Mouse (Mus musculus) gastrocnemius, adult 2 months (tissue): ENCODE measurements around the gene Col27a1. TPM values are rescaled to one million over a fixed set of nuclear protein-coding genes. Genes with fewer than 3 reads are reported as not detected.

Source experiments
- DNase-seq: peaks from one replicate; pipeline ENCODE4 v3.0.0; 2022
- H3K27ac ChIP-seq: fragments of 200-600 bp; 2 replicates; pipeline ENCODE4 v1.8.1; 2022; ENCODE audit warnings: mild to moderate bottlenecking
- H3K4me3 ChIP-seq: fragments of 200-600 bp; 2 replicates; pipeline ENCODE4 v1.8.1; 2022; ENCODE audit warnings: mild to moderate bottlenecking, moderate library complexity
- CTCF ChIP-seq: fragments of 200-600 bp; IDR thresholded peaks from 2 replicates; pipeline ENCODE4 v1.8.1; 2022; ENCODE audit warnings: antibody characterized with exemption, mild to moderate bottlenecking, moderate library complexity
- intact Hi-C: fragments of 180-260 bp; cut with DNase I; formaldehyde crosslinking; loops from one replicate; pipeline ENCODE4 v1.15.1; 2025
- total RNA-seq, 2 experiments: library from RNA; stranded (reverse); gene quantifications; 2 replicates each; pipeline ENCODE4 v1.2.3; 2021

The Col27a1 gene
- total RNA-seq, 2 experiments from 2014 or later = 0.23 to 0.75 TPM

DNA sequence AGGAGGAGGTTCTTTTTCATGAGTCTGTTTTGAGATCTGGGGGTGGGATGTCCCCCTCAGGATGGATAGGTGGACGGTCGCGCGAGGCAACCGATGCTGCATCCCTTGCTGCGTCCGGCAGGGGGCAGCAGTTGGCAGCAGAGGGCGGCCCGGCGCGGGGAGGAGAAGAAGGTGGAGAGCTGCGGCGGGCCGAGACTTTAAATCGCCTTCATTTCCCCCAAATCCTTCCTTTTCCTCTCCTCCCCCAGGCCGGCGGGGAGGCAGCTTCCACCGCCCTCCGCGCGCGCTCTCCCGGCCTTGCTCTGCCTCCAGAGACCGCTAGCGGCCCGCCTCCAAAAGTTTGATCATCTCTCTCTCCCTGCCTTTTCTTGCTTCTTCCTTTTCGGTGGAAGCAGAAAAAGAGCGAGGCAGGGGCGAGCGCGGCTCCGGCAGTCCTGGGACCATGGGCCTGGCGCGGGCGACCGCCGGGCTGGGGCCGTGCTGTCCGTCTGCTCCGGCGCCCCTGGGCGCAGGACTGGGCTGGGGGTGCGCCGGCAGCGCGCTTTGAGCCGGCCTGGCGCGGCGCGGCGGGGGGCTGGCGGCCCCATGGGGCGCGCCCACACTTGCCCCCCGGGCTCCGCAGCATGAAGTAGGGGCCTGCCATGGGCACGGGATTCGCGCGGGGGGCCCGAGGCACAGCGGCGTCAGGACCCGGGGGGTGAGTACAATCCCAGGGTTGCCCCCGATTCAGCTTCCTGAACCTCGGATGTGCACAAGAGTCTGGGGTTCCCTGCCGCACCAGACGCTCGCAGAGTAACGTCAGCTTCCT is 1.6 kb downstream of the Col27a1 start:
- peak; percentile 97 for TF ChIP-seq CTCF
- peak overlapping the region; percentile 84 for H3K4me3 ChIP-seq
- peak; percentile 84 for DNase-seq
- intact Hi-C loops = loop anchor here (1.0 to 2.0 kb wide), 2 partner anchors 57 to 92 kb away; no protein-coding TSS in a partner anchor
- H3K27ac ChIP-seq = peak overlapping the region; percentile 64

DNA sequence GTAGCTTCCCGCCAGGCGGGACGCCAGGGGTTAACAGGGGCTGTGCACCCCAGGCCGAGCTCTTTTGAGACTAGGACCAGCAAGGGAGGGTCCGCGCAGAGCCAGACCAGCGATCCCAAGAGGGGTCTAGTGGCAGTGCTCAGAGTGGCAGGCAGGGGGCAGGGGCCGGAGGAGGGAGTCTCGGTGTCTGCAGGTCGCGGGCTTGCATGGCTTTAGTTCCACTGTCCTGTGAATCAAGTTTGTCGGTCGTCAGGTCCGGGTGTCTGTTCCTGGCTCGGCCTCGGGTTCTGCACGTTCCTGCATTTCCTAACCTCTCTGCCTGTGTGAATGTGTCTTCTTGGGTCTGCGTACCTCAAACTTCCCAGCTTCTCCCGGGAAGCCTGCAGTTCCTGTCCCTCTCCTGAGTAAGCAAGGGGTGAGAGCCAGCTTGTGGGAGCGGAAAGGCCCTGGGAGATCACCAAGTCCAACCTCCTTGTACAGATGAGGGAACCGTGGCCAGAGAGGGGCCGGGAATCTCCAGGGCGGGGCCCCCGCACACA is 2.3 kb downstream of the Col27a1 start:
- TF ChIP-seq CTCF = peak; percentile 53
- intact Hi-C loops = loop anchor here (1.0 to 2.0 kb wide), 2 partner anchors 57 to 91 kb away; no protein-coding TSS in a partner anchor
- peak; percentile 53 for DNase-seq
- peak overlapping the region; percentile 64 for H3K27ac ChIP-seq
- peak overlapping the region; percentile 84 for H3K4me3 ChIP-seq

DNA sequence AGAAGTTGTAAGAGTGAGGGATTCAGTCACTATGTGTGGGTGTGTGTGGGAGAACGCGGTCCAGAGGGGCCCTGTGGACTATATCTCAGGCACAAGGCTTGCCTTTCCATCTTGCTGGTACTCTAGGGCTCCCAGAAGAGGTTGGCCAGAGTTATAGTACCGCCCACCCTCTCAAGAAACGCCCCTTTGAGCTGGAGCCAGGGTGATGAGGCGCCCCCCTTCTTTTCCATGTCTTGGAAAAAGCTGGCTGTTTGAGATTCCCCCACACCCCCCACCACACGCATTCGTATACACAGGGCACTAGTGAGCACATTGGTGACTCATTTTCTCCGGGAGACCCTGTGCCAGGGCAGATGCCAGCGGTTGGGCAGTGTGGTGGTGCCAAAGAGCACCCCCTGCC is 2.8 kb downstream of the Col27a1 start:
- intact Hi-C loops = no loop called here
- DNase-seq = no peak
- H3K4me3 ChIP-seq = peak overlapping the region; percentile 84
- H3K27ac ChIP-seq = peak overlapping the region; percentile 64; the same call in 1 of the 2 replicates
- TF ChIP-seq CTCF = no peak

DNA sequence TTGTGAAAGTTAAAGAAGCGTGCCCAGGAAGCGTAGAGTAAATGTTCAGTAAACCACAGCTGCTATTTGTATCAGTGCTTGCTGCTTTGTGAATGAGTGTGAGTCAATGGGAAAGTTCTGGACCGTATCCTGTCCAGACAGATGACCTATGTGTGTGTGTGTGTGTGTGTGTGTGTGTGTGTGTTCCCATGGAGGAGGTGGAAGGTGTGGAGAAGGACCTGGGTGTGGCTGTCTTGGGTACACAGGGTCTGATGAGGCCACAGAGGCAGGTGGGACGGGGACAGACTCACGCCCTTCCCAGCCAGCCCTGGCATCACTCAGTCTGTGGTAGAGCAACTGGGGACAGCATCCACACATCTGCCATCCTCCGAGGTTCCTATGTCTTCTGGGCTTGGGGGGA is 3.7 kb downstream of the Col27a1 start:
- intact Hi-C loops = no loop called here
- DNase-seq = no peak
- TF ChIP-seq CTCF = no peak
- no peak overlapping the region for H3K4me3 ChIP-seq
- peak overlapping the region; percentile 24; the same call in 1 of the 2 replicates for H3K27ac ChIP-seq

DNA sequence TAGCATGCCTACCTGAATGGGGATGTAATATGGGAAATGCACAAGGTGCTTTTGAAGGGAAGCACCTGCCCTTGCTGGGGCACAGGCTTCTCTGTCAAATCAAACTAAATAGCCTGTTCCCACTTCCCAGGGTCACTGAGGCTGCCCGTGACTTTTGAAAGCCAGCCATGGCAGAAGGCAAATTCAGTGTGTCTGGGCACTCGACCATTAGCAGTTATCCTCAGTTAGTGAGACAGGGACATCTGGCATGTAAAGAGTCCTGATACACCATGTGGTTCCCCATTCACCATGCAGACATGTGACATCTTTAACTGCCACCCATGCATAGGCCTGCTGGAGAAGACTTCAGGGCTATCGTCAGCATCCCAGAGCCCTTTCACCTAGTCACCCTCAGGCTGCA is 5.3 kb downstream of the Col27a1 start:
- no peak overlapping the region for H3K4me3 ChIP-seq
- H3K27ac ChIP-seq = no peak overlapping the region
- DNase-seq = no peak
- intact Hi-C loops = no loop called here
- TF ChIP-seq CTCF = no peak

DNA sequence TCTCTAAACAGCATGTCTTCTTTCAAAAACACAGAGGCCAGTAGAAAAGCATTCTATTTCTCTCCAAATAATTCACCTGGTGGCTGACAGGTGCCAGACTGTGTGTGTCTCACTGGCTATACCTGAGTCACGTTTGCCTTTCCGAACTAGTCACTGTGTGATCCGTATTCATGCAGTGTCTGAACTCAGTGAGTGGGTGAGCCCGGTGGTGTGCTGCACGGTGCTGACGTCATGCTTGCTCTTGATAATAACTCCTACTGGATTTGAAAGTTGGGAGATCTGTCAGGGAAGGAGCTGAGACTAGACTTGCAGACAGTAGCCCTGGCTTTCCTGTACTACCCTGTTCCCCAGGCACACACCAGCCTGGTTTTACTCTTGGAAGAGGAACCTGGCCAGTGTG is 5.8 kb downstream of the Col27a1 start:
- Histone ChIP-seq H3K27ac (no peak overlapping the region), H3K4me3 (no peak overlapping the region)
- no peak for DNase-seq
- intact Hi-C loops = no loop called here
- TF ChIP-seq CTCF = no peak

DNA sequence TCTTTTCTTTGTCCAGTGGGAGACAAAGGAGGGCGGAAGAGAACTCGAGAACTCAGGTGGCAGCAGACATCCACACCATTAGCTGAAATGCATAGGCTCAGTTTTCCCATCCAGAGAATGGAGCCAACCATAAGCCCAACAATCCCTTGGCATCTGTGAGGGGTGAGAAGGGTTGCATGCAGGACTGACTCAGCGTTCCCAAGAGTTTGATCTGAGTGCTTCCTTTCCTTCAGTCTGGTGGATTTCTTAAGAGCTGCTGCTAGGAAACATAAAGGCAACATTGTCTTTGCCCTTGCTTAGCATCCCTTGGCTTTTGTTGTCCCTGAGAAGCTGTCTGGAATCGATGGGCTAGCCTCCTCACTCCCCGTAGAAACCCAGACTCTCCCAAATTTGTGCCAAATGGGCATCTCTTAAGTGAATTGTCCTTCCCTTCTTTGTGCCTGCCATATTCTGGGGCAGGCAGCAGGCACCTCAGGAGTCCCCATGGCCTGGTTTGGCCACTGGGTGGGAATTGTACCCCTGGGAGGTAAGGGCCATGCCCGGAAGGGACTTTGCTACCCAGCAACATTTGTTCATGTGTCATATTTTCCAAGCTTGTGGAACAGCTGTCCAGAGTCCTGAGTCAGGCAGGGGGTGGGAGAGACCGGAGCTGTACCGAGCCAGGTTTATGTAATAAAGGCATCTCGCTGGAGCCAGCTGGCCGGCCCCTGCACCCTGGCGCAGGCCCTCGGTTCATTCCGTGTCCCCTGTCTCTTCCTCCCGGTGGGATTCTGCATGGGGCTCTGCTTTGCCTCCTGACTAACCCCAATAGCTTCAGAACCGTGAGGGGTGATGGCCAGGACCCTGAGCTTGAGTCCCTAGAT is 7.5 kb downstream of the Col27a1 start:
- DNase-seq = peak; percentile 84
- no peak for TF ChIP-seq CTCF
- peak overlapping the region; percentile 39 for H3K27ac ChIP-seq
- intact Hi-C loops = no loop called here
- peak overlapping the region; percentile 32; the same call in 1 of the 2 replicates for H3K4me3 ChIP-seq

DNA sequence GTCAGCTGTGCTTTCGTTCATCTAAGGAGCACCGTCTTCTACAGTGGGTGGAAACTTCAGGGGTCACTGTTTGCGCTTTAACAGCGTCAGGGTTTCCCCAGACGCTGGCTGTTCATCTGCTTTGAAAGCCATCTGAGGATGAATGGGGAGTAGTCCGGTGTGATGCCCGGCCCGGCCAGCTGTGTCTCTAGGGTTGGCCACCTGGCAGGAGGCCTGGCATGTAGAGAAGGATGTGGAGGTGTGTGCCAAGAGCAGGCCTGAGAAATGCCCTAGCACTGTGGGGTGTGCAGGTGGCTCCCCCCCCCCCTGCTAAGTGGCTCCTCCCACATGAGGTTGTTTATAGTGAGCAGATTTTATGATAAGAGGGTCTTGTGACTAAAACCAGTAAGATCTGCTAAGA is 8.4 kb downstream of the Col27a1 start:
- no peak for TF ChIP-seq CTCF
- H3K4me3 ChIP-seq = peak overlapping the region; percentile 32; the same call in 1 of the 2 replicates
- intact Hi-C loops = no loop called here
- peak overlapping the region; percentile 39; the same call in 1 of the 2 replicates for H3K27ac ChIP-seq
- no peak for DNase-seq

DNA sequence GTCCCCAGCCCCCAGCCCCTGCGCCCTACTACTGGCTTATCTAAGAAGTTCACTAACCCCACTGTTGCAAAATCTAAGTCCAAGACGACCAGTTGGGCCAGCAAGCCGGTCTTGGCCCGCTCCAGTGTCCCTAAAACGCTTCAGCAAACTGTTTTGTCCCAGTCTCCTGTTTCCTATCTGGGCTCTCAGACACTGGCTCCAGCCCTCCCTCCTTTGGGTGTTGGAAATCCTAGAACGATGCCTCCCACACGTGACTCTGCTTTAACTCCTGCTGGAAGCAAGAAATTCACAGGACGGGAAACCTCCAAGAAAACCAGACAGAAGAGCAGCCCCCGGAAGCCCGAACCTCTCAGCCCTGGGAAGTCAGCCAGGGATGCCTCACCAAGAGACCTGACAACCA is 11.6 kb downstream of the Col27a1 start:
- DNase-seq = no peak
- intact Hi-C loops = no loop called here
- TF ChIP-seq CTCF = no peak
- Histone ChIP-seq H3K4me3 (no peak overlapping the region), H3K27ac (no peak overlapping the region)

DNA sequence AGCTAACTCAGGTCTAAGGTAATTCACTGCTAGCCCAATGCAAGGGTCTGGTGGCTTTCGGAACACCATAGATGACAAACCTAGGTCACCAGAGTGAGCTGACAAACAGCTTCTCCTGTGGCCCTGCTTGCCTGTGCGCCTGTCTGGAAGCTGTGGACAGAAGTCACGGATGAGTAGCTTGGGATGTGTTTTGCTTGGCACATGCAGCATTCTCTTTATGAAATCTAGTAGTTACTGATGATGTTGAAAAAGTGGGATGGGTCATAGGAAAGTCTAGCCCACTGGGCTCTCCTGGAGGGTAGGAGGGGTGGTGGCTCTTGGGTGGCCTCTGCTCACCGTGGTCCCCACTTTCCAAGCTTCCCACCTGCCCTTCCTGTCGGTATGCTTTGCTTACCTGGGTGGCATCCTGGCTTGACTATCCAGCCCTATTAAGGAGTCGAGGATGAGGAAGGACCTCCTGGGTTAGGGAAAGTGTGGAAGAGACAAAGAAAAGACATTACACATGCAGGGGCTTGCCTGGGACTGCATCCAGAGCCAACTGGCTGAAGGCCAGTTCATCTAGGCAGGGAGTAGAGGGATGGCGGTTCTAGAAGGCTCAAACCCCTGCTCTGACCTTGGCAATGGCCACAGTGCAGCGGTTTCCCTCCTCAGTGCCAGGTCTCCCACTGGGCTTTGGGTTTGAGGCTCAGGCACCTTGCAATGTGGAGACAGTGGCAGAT is 12.5 kb downstream of the Col27a1 start:
- H3K4me3 ChIP-seq = no peak overlapping the region
- H3K27ac ChIP-seq = no peak overlapping the region
- TF ChIP-seq CTCF = no peak
- no peak for DNase-seq
- intact Hi-C loops = no loop called here

DNA sequence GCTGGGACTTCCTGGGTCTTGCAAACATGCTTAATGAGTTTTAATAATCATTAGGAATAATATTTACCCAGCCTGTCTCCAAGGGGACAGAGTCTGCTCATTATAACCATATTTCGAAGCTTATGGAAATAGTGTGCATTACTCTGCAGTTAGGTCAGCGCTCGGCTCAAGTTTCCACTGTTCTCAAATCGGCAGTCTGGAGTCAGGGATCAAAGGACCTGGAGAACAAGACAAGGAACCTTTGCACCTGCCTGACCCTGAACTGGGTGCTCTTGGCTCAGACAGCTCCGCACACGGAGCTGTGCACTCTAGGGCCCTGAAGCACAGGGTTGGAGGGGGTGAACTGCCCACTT is 13.1 kb downstream of the Col27a1 start:
- no peak for TF ChIP-seq CTCF
- intact Hi-C loops = no loop called here
- no peak overlapping the region for H3K27ac ChIP-seq
- no peak overlapping the region for H3K4me3 ChIP-seq
- no peak for DNase-seq

DNA sequence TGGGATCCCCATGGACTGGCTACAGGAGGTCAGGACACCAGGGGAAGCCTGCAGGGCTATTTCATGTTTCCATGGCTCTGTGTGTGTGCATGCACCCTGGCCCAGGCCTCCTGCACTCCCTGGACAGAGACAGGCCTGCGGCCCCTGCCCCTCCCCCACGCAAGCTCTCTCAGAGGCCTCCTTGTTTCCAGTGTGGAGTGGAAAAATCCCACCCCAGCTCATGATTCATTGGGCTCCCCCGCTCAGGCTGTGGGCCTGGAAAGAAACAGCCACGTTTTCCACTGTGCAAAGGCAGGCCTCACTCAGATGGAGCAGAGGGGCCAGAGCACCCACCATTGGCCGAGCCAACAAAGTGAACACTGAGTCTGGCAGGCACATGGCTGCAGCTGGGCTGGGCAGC is 15.1 kb downstream of the Col27a1 start:
- DNase-seq = no peak

More for the DNA sequence above, 15.1 kb downstream of the Col27a1 start:
- Histone ChIP-seq H3K4me3 (no peak overlapping the region), H3K27ac (no peak overlapping the region)
- no peak for TF ChIP-seq CTCF
- intact Hi-C loops = no loop called here
